Mouse (Mus musculus): ENCODE data around the gene Olfr1216. TPM values are rescaled to one million over a fixed set of nuclear protein-coding genes. Genes with fewer than 3 reads are reported as not detected.

Olfr1216 gene
- polyA plus RNA-seq (2012; rRNA removed), result not detected in 2 replicates

DNA sequence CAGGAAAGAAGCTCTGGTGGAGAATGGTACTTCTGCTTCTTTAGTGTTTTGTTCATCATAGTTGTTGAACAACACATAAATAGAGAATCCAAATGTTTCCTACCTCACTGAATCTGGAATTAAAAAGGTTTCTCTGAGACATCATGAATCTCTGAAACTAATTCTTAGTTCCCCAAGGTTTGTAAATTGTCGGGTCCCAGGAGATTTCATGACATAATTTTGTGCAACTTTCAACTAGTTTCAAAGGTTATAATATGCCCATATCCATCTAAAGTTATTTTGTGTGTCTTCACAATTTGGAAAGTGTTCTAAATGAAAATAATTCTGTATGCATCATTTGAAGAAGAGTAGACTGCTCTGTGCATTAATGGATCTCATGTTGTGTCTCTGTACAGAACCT, at the start of gene Olfr1216:
TSS of gene Olfr1216 (minus strand) at position 101 of the 400 bp plus-strand sequence.

DNA sequence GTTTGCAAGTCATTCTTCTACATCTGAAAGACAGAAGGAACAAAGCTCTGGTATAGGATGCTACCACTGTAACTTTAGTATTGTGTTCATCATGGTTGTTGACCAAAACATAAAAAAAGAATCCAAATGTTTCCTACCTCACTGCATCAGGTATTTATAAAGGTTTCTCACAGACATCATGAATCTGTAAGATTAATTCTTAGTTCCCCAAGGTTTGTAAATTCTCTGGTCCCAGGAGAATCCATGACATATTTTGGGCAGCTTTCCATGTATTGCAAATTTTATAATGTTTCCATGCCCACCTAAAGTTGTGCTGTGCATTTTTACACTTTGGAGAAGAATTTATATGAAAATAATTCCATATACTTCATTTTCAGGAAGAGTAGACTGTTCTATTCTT, 42.9 kb upstream of the Olfr1216 start, which contains the start of gene Olfr1218:
TSS of gene Olfr1218 (minus strand) at position 101 of the 400 bp plus-strand sequence.

DNA sequence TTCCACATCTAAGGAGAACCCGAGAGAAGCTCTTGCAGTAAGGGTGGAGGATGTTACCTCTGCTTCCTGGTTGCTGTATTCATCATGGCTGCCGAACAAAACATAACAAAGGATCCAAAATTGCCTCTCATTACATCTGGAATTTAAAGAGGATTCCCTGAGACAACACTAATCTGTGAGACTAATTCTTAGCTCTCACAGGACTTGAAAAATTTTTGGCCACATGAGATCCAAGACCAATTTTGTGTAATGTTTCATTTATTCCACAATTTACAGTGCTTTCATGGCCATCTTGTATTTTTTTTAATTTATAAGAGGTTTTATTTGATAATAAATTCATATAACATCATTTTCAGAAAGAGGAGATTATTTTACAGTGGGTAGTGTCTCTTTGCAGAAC, 13.8 kb upstream of the Olfr1216 start, which contains the start of gene Olfr1217:
TSS of gene Olfr1217 (minus strand) at position 101 of the 400 bp plus-strand sequence.

DNA sequence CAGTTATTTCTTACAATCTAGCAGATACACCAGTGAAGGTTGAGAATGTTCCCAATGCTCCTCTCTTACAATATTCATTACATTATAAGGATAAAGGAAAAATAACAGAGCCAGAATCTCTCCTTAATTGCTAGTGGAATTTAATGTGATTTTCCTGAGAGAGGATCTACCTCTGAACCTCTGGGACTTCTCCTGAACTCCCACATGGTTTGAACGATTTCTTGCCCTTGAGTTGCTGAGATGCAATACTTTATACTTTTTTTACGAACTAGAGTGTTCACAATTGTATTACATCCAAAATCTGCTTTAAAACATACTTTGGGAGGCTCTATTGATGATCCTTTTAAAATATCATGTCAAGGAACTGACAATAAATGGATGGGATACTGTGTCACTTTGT, 11.3 kb downstream of the Olfr1216 start, which contains the start of gene Olfr1215:
TSS of gene Olfr1215 (minus strand) at position 101 of the 400 bp plus-strand sequence.

DNA sequence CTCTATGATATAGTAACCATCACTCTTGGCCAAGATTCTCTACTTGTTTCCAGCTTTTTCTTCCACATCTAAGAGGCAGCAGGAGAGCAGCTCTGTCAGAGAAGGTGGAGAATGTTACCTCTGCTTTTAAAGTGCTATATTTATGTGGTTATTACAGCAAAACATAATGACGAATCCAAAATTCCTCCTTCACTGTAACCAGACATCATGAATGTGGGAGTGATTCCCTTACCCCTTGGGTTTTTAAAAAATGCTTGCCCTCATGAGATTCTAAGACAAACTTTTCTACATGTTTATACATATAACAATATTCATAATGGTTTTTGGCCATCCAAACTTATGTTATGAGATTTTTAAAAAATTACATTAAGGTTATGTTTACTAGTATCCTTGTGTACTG, 25.6 kb downstream of the Olfr1216 start, which contains the start of gene Olfr1214:
TSS of gene Olfr1214 (minus strand) at position 101 of the 400 bp plus-strand sequence.

DNA sequence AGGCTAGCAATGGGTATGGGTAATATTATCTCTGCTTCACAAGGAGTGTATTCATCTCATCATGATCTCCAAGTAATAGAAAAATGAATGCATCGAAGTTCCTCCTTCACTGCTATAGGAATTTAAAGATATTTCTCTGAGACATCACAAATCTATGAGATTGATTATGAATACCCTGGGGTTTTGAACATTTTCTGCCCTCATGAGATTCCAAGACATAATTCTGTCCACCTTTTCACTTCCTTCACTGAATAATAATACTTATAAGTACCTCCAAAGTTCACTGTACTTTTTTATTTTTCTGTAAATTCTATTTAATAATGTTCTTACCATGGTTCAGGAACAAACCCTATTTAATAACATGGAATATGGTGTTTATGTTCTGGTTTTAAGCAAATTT, 38.0 kb downstream of the Olfr1216 start, which contains the start of gene Gm13762:
TSS of gene Gm13762 (minus strand) at position 101 of the 400 bp plus-strand sequence.

Other genes with a start within 250 kb of the Olfr1216 start
- gene Olfr1200, start 247.9 kb downstream of the Olfr1216 start, polyA plus RNA-seq (2012; rRNA removed), result not detected in 2 replicates
- not detected in 2 replicates for gene Olfr1201, start 225.3 kb downstream of the Olfr1216 start, polyA plus RNA-seq (2012; rRNA removed)
- gene Olfr1202, start 203.8 kb downstream of the Olfr1216 start, polyA plus RNA-seq (2012; rRNA removed), result not detected in 2 replicates
- gene Olfr1205, start 188.6 kb downstream of the Olfr1216 start, polyA plus RNA-seq (2012; rRNA removed), result not detected in 2 replicates
- gene Olfr1204, start 169.0 kb downstream of the Olfr1216 start, polyA plus RNA-seq (2012; rRNA removed), result not detected in 2 replicates
- gene Olfr1206, start 155.1 kb downstream of the Olfr1216 start, polyA plus RNA-seq (2012; rRNA removed), result not detected in 2 replicates
- gene Olfr1208, start 116.0 kb downstream of the Olfr1216 start, polyA plus RNA-seq (2012; rRNA removed), result not detected in 2 replicates
- not detected in 2 replicates for gene Olfr1209, start 103.2 kb downstream of the Olfr1216 start, polyA plus RNA-seq (2012; rRNA removed)
- gene Olfr1211, start 80.2 kb downstream of the Olfr1216 start, polyA plus RNA-seq (2012; rRNA removed), result not detected in 2 replicates
- not detected in 2 replicates for gene Olfr1212, start 64.4 kb downstream of the Olfr1216 start, polyA plus RNA-seq (2012; rRNA removed)
- not detected in 2 replicates for gene Gm13762, start 38.1 kb downstream of the Olfr1216 start, polyA plus RNA-seq (2012; rRNA removed)
- not detected in 2 replicates for gene Olfr1214, start 25.7 kb downstream of the Olfr1216 start, polyA plus RNA-seq (2012; rRNA removed)
- not detected in 2 replicates for gene Olfr1215, start 11.4 kb downstream of the Olfr1216 start, polyA plus RNA-seq (2012; rRNA removed)
- gene Olfr1217, start 13.7 kb upstream of the Olfr1216 start, polyA plus RNA-seq (2012; rRNA removed), result not detected in 2 replicates
- gene Olfr1218, start 42.8 kb upstream of the Olfr1216 start, polyA plus RNA-seq (2012; rRNA removed), result not detected in 2 replicates
- not detected in 2 replicates for gene Olfr1219, start 65.2 kb upstream of the Olfr1216 start, polyA plus RNA-seq (2012; rRNA removed)
- gene Olfr1220, start 88.5 kb upstream of the Olfr1216 start, polyA plus RNA-seq (2012; rRNA removed), result not detected in 2 replicates
- not detected in 2 replicates for gene Olfr1221, start 98.9 kb upstream of the Olfr1216 start, polyA plus RNA-seq (2012; rRNA removed)
- gene Olfr1222, start 114.7 kb upstream of the Olfr1216 start, polyA plus RNA-seq (2012; rRNA removed), result not detected in 2 replicates
- gene Olfr1223, start 133.2 kb upstream of the Olfr1216 start, polyA plus RNA-seq (2012; rRNA removed), result not detected in 2 replicates
- gene Olfr1224-ps1, start 145.8 kb upstream of the Olfr1216 start, polyA plus RNA-seq (2012; rRNA removed), result not detected in 2 replicates
- not detected in 2 replicates for gene Olfr1225, start 156.3 kb upstream of the Olfr1216 start, polyA plus RNA-seq (2012; rRNA removed)
- not detected in 2 replicates for gene Olfr1226, start 181.7 kb upstream of the Olfr1216 start, polyA plus RNA-seq (2012; rRNA removed)
- not detected in 2 replicates for gene Olfr1228, start 235.7 kb upstream of the Olfr1216 start, polyA plus RNA-seq (2012; rRNA removed)